Mouse (Mus musculus) liver, postnatal 0 days (tissue): ENCODE measurements around the gene Sptbn2.

Experiments
- CTCF ChIP-seq: sonication (generic); IDR thresholded peaks from 2 replicates; pipeline ENCODE4 v1.5.1; 2016; ENCODE audit warnings: antibody characterized with exemption, low read depth
- EP300 ChIP-seq: IDR thresholded peaks from 2 replicates; pipeline ENCODE4 v1.6.1; 2016; ENCODE audit warnings: antibody characterized with exemption, low read depth, mild to moderate bottlenecking

DNA sequence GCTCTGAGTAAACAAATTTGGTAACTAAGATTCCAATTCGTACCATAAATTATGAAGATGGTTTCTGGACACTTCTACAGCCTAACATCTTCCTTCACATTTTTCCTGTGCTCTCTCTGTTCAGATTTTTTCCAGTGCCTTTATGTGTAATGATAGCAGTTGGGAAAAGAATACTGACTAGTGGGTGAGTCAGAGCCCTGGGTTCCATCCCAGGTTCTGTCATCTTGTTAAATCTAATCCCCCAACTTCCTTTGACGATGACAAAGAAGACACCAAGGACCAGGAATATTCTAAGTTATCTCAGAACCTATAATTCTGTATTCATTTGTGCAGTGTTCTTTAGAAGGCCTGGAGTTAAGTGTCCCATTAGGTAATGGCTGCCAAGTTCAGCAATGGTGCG, 13.8 kb upstream of the Sptbn2 start:
- TF ChIP-seq CTCF: no peak
- no peak for TF ChIP-seq EP300
